ENCODE assay signal across 8 mouse cellular contexts in the genomic region with DNA sequence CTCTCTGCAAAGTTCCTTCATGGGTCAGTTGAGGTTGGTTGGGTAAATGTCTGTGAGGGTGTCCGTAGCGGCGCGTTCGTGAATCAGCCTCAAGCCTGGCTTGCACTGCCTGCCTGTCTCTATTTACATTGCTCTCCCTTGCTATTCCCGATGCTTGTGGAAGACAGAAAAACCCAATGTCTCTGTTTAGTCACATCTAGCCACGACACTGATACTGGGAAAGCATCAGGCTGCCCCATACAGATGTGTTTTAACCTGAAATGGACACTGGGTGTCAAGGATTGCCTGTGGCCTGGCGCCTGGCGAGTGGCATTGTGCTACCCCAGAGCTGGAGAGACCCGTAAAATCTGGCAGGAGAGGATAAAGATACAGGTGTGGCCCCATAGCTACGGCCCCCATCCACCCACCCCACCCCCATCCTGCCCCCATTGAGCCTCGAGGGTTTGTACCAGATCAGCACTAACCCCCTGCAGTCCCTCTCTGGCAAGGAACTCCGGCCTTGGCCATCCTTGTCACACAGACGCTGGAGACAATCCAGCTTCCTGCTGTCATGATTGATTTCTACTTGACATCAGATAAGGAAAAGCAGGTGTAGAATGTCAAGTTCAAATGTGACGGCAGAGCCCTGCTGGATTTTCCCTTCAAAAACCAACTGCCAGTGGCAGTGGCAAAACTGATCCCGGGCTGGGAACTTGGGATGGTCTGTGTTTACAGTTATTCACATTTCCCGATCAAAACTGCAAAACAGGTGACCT.
DNase-seq lines count a peak whose midpoint lies in the region; ATAC-seq and TF ChIP-seq lines count a peak whose summit lies in the region.

No protein-coding gene starts in this region.

- H3K27me3 ChIP-seq in spleen, adult 2 months (ENCODE audit: control insufficient read depth, insufficient read depth, low read length): no peaks in the 10 kb centered on the region
- H3K27me3 ChIP-seq in liver, embryonic 11.5 days (replicated peaks; ENCODE audit: control insufficient read depth, insufficient read depth, low read length): peaks cover 14% of the 10 kb centered on the region
- H3K27me3 ChIP-seq in stomach, embryonic 15.5 days (replicated peaks): peaks cover 22% of the 10 kb centered on the region

- peak overlapping the region; percentile 42 for H3K4me3 ChIP-seq in spleen, adult 2 months (ENCODE audit: extremely low read depth, insufficient read depth, insufficient read length)
- peak overlapping the region; percentile 41 for H3K4me3 ChIP-seq in liver, embryonic 11.5 days (ENCODE audit: low read depth, low read length)
- H3K4me3 ChIP-seq in stomach, embryonic 15.5 days (replicated peaks): peak overlapping the region; percentile 35

- peak overlapping the region; percentile 79 for H3K4me2 ChIP-seq in liver, embryonic 11.5 days
- H3K4me2 ChIP-seq in stomach, embryonic 15.5 days: peak overlapping the region; percentile 62

- peak overlapping the region; percentile 87 for H3K27ac ChIP-seq in spleen, adult 2 months (ENCODE audit: insufficient read depth, low read length)
- no peak overlapping the region for H3K27ac ChIP-seq in liver, embryonic 11.5 days (ENCODE audit: low read depth, low read length)
- H3K27ac ChIP-seq in stomach, embryonic 15.5 days: no peak overlapping the region

- TF ChIP-seq POLR2A in spleen, adult 2 months (IDR thresholded peaks at IDR 0.05; ENCODE audit: low read depth, low read length): no peak

- no peaks in the 10 kb centered on the region for H3K36me3 ChIP-seq in spleen, adult 2 months (ENCODE audit: control insufficient read depth, insufficient read depth, low read length)
- H3K36me3 ChIP-seq in liver, embryonic 11.5 days (ENCODE audit: control insufficient read depth, insufficient read depth, low read length): no peaks in the 10 kb centered on the region
- H3K36me3 ChIP-seq in stomach, embryonic 15.5 days: no peaks in the 10 kb centered on the region

- peaks cover 21% of the 10 kb centered on the region for H3K4me1 ChIP-seq in spleen, adult 2 months (ENCODE audit: control insufficient read depth, insufficient read depth, insufficient read length)
- peaks cover 11% of the 10 kb centered on the region for H3K4me1 ChIP-seq in liver, embryonic 11.5 days (replicated peaks; ENCODE audit: control insufficient read depth, insufficient read depth, low read length)
- peaks cover 12% of the 10 kb centered on the region for H3K4me1 ChIP-seq in stomach, embryonic 15.5 days

- no peaks in the 10 kb centered on the region for H3K9me3 ChIP-seq in liver, embryonic 11.5 days (ENCODE audit: control insufficient read depth, low read length)
- H3K9me3 ChIP-seq in stomach, embryonic 15.5 days: no peaks in the 10 kb centered on the region

- TF ChIP-seq CTCF in spleen, adult 2 months (IDR thresholded peaks at IDR 0.05; ENCODE audit: extremely low read depth, insufficient read depth, insufficient read length, insufficient replicate concordance): no peak

- WGBS in spleen, adult 2 months: 33% methylated on average over 17 of the region's 17 CpGs
- WGBS in liver, embryonic 11.5 days: 19% methylated on average over 17 of the region's 17 CpGs
- 13% methylated on average over 17 of the region's 17 CpGs for WGBS in stomach, embryonic 15.5 days

- no peak for ATAC-seq in CD4-positive, CD25-positive, alpha-beta regulatory T cell, adult 4 months
- no peak for ATAC-seq in liver, embryonic 11.5 days (replicated peaks; ENCODE audit: low FRiP score)
- no peak for ATAC-seq in stomach, embryonic 15.5 days (ENCODE audit: insufficient read depth, low FRiP score, low read depth)

- H3K9ac ChIP-seq in liver, embryonic 11.5 days (ENCODE audit: low read depth, low read length): no peak overlapping the region
- no peak overlapping the region for H3K9ac ChIP-seq in stomach, embryonic 15.5 days

- peak; percentile 26 for DNase-seq in CD4-positive, CD25-positive, alpha-beta regulatory T cell, adult 2 months (ENCODE audit: low read depth, low spot score)
- no peak for DNase-seq in spleen, adult 2 months (ENCODE audit: low read depth in 1 of 2, low spot score in 2 of 2)
- no peak for DNase-seq in spleen, postnatal 14 days (ENCODE audit: low spot score in 2 of 2)
- DNase-seq in liver, embryonic 11.5 days (ENCODE audit: low spot score): no peak
- no peak for DNase-seq in T-cell, adult 2 months (ENCODE audit: low spot score)
- DNase-seq in cerebellum, adult 8-10 months: no peak
